Mouse (Mus musculus) CH12.LX (cell line): Measurements from ENCODE around the gene Fam168b.

Source experiments
- E2F4 ChIP-seq: IDR thresholded peaks from 2 replicates; pipeline ENCODE4 v1.6.1; 2011; ENCODE audit warnings: low read depth, low read length, improper control_type of control experiment; ENCODE audit not compliant: insufficient replicate concordance
- USF1 ChIP-seq: IDR thresholded peaks from 2 replicates; pipeline ENCODE4 v1.6.1; 2014; ENCODE audit warnings: low read depth, mild to moderate bottlenecking, inconsistent platforms, low read length, improper control_type of control experiment
- ZKSCAN1 ChIP-seq: IDR thresholded peaks from 2 replicates; pipeline ENCODE4 v1.6.1; 2012; ENCODE audit warnings: low read depth, inconsistent platforms, low read length, improper control_type of control experiment, borderline replicate concordance

- TF ChIP-seq ZKSCAN1 (no peak), E2F4 (no peak), USF1 (no peak)
Measured at GRCm38 (mm10) chr1:34837951-34838689, 4.7 kb downstream of the Fam168b start.
